Mouse (Mus musculus) erythroid progenitor cell, adult 5-6 weeks (primary cell): ENCODE data around the gene Thada. TPM values are rescaled to one million over a fixed set of nuclear protein-coding genes. Genes with fewer than 3 reads are reported as not detected.

Experiments
- ATAC-seq: replicated peaks from 2 replicates; pipeline ENCODE4 v1.8.0; 2016; ENCODE audit warnings: moderate number of reproducible peaks, mild to moderate bottlenecking, moderate TSS enrichment, inconsistent platforms; ENCODE audit not compliant: poor library complexity, low FRiP score, severe bottlenecking
- total RNA-seq, 2 experiments: library from RNA; stranded (forward) in 1 of 2; stranded (reverse) in 1 of 2; fragments of 150-400 nt in 1 of 2; fragments of 186-747, 209-891 nt in 1 of 2; gene quantifications; 2 replicates each; pipeline versions ENCODE4 v1.2.3 to v1.2.4; 2015 to 2017; ENCODE audit warnings: low replicate concordance in 2 of 2

The Thada gene
- total RNA-seq, 2 experiments from 2014 or later, result 7.5 to 10.9 TPM

- no peak for ATAC-seq
Measured at GRCm38 (mm10) chr17:84269722-84270121, 196.3 kb downstream of the Thada start.

GRCm38 (mm10) chr17:84268450-84268849 is 197.6 kb downstream of the Thada start:
- ATAC-seq, result no peak

GRCm38 (mm10) chr17:84267456-84268074 is 198.4 kb downstream of the Thada start:
- ATAC-seq, result peak; percentile 56; the same call in 1 of the 2 replicates

GRCm38 (mm10) chr17:84266161-84266948 is 199.7 kb downstream of the Thada start:
- no peak for ATAC-seq

GRCm38 (mm10) chr17:84265480-84266130 is 200.4 kb downstream of the Thada start:
- no peak for ATAC-seq

GRCm38 (mm10) chr17:84264305-84264704 is 201.7 kb downstream of the Thada start:
- ATAC-seq, result no peak

GRCm38 (mm10) chr17:84263591-84263990 is 202.4 kb downstream of the Thada start:
- ATAC-seq, result no peak

- peak; percentile 55; the same call in 1 of the 2 replicates for ATAC-seq
Measured at GRCm38 (mm10) chr17:84262325-84262979, 203.6 kb downstream of the Thada start.

- ATAC-seq, result no peak
Measured at GRCm38 (mm10) chr17:84261010-84261409, 205.0 kb downstream of the Thada start.

- no peak for ATAC-seq
Measured at GRCm38 (mm10) chr17:84260226-84260625, 205.8 kb downstream of the Thada start.

GRCm38 (mm10) chr17:84258638-84259261 is 207.3 kb downstream of the Thada start:
- no peak for ATAC-seq

- ATAC-seq, result no peak
Measured at GRCm38 (mm10) chr17:84257927-84258532, 208.0 kb downstream of the Thada start.

GRCm38 (mm10) chr17:84256278-84256819 is 209.7 kb downstream of the Thada start:
- no peak for ATAC-seq

GRCm38 (mm10) chr17:84255841-84256240 is 210.2 kb downstream of the Thada start:
- no peak for ATAC-seq

GRCm38 (mm10) chr17:84251426-84251825 is 214.6 kb downstream of the Thada start:
- no peak for ATAC-seq

GRCm38 (mm10) chr17:84244182-84244920 is 221.7 kb downstream of the Thada start:
- no peak for ATAC-seq

- no peak for ATAC-seq
Measured at GRCm38 (mm10) chr17:84243759-84244158, 222.2 kb downstream of the Thada start.

- ATAC-seq, result no peak
Measured at GRCm38 (mm10) chr17:84241308-84241957, 224.6 kb downstream of the Thada start.
